In the genomic region with DNA sequence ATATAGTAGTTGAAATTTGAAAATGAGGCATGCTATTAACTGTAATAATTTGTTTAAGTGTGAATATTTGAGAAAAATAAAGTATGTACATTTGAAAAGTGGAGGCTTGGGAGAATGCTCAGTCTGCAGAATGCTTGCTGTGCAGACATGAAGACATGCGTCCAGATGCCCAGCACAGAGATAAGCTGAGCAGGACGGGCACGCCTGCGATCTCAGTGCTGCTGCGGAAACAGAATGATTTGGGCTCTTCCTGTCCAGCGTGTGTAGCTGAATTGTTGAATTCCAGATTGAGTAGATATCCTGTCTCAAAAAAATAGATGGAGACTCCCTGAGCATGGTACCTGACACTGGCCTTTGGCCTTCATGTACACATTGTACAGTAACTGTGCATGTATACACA, we compare ENCODE assay signal across 21 mouse cellular contexts. TPM values are rescaled to one million over a fixed set of nuclear protein-coding genes. Genes with fewer than 3 reads are reported as not detected.
DNase-seq lines count a peak whose midpoint lies in the region; ATAC-seq and TF ChIP-seq lines count a peak whose summit lies in the region.
"Had no signal": no experiment of that assay in that cellular context is flagged by ENCODE, and none has a peak within 500 bp of the region (broad histone marks: within the 10 kb centered on the region; RNA-seq: fewer than 3 reads in every experiment).

No protein-coding gene starts in this region.

- H3K4me2 ChIP-seq in lung, embryonic 14.5 days = no peak overlapping the region
- H3K4me2 ChIP-seq in midbrain, embryonic 11.5 days = no peak overlapping the region
- H3K4me2 ChIP-seq in midbrain, embryonic 13.5 days (replicated peaks) = no peak overlapping the region
- H3K4me2 ChIP-seq: embryonic facial prominence, embryonic 12.5 days; forebrain, embryonic 13.5 days; forebrain, embryonic 15.5 days had no signal

- H3K4me3 ChIP-seq in kidney, adult 2 months (ENCODE audit: insufficient read depth, low read depth, low read length) = no peak overlapping the region
- H3K4me3 ChIP-seq in lung, embryonic 14.5 days (ENCODE audit: low read depth, low read length) = no peak overlapping the region
- H3K4me3 ChIP-seq in midbrain, embryonic 11.5 days (ENCODE audit: low read depth, low read length) = no peak overlapping the region
- H3K4me3 ChIP-seq in midbrain, embryonic 13.5 days (replicated peaks) = no peak overlapping the region
- H3K4me3 ChIP-seq: embryonic facial prominence, embryonic 10.5 days; embryonic facial prominence, embryonic 12.5 days; forebrain, embryonic 13.5 days; forebrain, embryonic 15.5 days had no signal

- H3K36me3 ChIP-seq in kidney, adult 2 months (ENCODE audit: control insufficient read depth, insufficient read depth, low read length) = no peaks in the 10 kb centered on the region; the same call in none of the 2 replicates
- peaks cover 10% of the 10 kb centered on the region; the same call in 1 of the 2 replicates for H3K36me3 ChIP-seq in lung, embryonic 14.5 days (ENCODE audit: insufficient read depth)
- no peaks in the 10 kb centered on the region; the same call in 1 of the 2 replicates for H3K36me3 ChIP-seq in midbrain, embryonic 11.5 days (ENCODE audit: control insufficient read depth, insufficient read depth, low read length)
- H3K36me3 ChIP-seq in midbrain, embryonic 13.5 days = peaks cover 12% of the 10 kb centered on the region; the same call in 1 of the 2 replicates
- H3K36me3 ChIP-seq: forebrain, embryonic 15.5 days had no signal

- no peaks in the 10 kb centered on the region for H3K9me3 ChIP-seq in lung, embryonic 14.5 days (ENCODE audit: low read depth, low read length)
- no peaks in the 10 kb centered on the region for H3K9me3 ChIP-seq in midbrain, embryonic 11.5 days (ENCODE audit: control insufficient read depth, low read length)
- H3K9me3 ChIP-seq in midbrain, embryonic 13.5 days = no peaks in the 10 kb centered on the region
- H3K9me3 ChIP-seq: embryonic facial prominence, embryonic 10.5 days; embryonic facial prominence, embryonic 12.5 days; forebrain, embryonic 13.5 days; forebrain, embryonic 15.5 days had no signal

- TF ChIP-seq CTCF in kidney, adult 2 months (conservative IDR thresholded peaks at IDR 0.05; ENCODE audit: insufficient read depth, insufficient read length, low read depth, low read length) = no peak
- TF ChIP-seq CTCF in lung, embryonic 14.5 days (IDR thresholded peaks at IDR 0.05; ENCODE audit: low read depth) = no peak

- DNase-seq in kidney, adult 2 months = peak; percentile 34
- DNase-seq in kidney, adult 18-20 months = no peak
- DNase-seq in lung, embryonic 14.5 days = peak; percentile 15
- no peak for DNase-seq in lung, postnatal 14 days
- DNase-seq in midbrain, embryonic 11.5 days (ENCODE audit: low spot score, missing footprints) = peak; percentile 41
- DNase-seq: adrenal gland, adult 8-10 months; adrenal gland, postnatal 14 days; adrenal gland, postnatal 36 days; cerebellum, adult 11-12 months; cerebellum, adult 2 months; cerebellum, adult 9-10 months; cerebellum, postnatal 10 days; cerebellum, postnatal 25 days had no signal

- WGBS in kidney, adult 2 months = 81% methylated on average over 6 of the region's 6 CpGs
- WGBS in lung, embryonic 14.5 days = 83% methylated on average over 6 of the region's 6 CpGs
- WGBS in midbrain, embryonic 11.5 days = 89% methylated on average over 6 of the region's 6 CpGs
- WGBS in midbrain, embryonic 13.5 days = 93% methylated on average over 6 of the region's 6 CpGs

- no peak overlapping the region for H3K9ac ChIP-seq in lung, embryonic 14.5 days
- H3K9ac ChIP-seq in midbrain, embryonic 11.5 days (ENCODE audit: low read length) = no peak overlapping the region
- no peak overlapping the region for H3K9ac ChIP-seq in midbrain, embryonic 13.5 days (replicated peaks)
- H3K9ac ChIP-seq: embryonic facial prominence, embryonic 12.5 days; forebrain, embryonic 13.5 days; forebrain, embryonic 15.5 days had no signal

- H3K27me3 ChIP-seq in kidney, adult 2 months (replicated peaks; ENCODE audit: control insufficient read depth, insufficient read depth, low read length) = no peaks in the 10 kb centered on the region
- no peaks in the 10 kb centered on the region for H3K27me3 ChIP-seq in lung, embryonic 14.5 days (ENCODE audit: insufficient read depth, low read length)
- H3K27me3 ChIP-seq in midbrain, embryonic 11.5 days (ENCODE audit: control insufficient read depth, insufficient read depth, low read length) = no peaks in the 10 kb centered on the region
- H3K27me3 ChIP-seq in midbrain, embryonic 13.5 days = no peaks in the 10 kb centered on the region
- H3K27me3 ChIP-seq: embryonic facial prominence, embryonic 12.5 days; forebrain, embryonic 13.5 days; forebrain, embryonic 15.5 days; Patski had no signal

- no peaks in the 10 kb centered on the region for H3K4me1 ChIP-seq in kidney, adult 2 months (ENCODE audit: control insufficient read depth, insufficient read depth, low read length)
- no peaks in the 10 kb centered on the region for H3K4me1 ChIP-seq in lung, embryonic 14.5 days (ENCODE audit: insufficient read depth)
- no peaks in the 10 kb centered on the region for H3K4me1 ChIP-seq in midbrain, embryonic 11.5 days (ENCODE audit: control insufficient read depth, insufficient read depth, low read length)
- H3K4me1 ChIP-seq in midbrain, embryonic 13.5 days (replicated peaks) = no peaks in the 10 kb centered on the region
- H3K4me1 ChIP-seq: embryonic facial prominence, embryonic 10.5 days; embryonic facial prominence, embryonic 12.5 days; forebrain, embryonic 13.5 days; forebrain, embryonic 15.5 days had no signal

- no peak overlapping the region for H3K27ac ChIP-seq in kidney, adult 2 months (ENCODE audit: insufficient read depth, low read depth, low read length)
- no peak overlapping the region for H3K27ac ChIP-seq in lung, embryonic 14.5 days (ENCODE audit: low read depth)
- H3K27ac ChIP-seq in midbrain, embryonic 11.5 days (ENCODE audit: low read depth, low read length) = no peak overlapping the region
- H3K27ac ChIP-seq in midbrain, embryonic 13.5 days = no peak overlapping the region
- H3K27ac ChIP-seq: embryonic facial prominence, embryonic 10.5 days; embryonic facial prominence, embryonic 12.5 days; forebrain, embryonic 13.5 days; forebrain, embryonic 15.5 days had no signal

- TF ChIP-seq POLR2A in kidney, adult 2 months (IDR thresholded peaks at IDR 0.05; ENCODE audit: low read depth, low read length) = no peak

- ATAC-seq in lung, embryonic 14.5 days (ENCODE audit: insufficient read depth) = no peak
- no peak for ATAC-seq in midbrain, embryonic 11.5 days (ENCODE audit: low FRiP score)
- no peak for ATAC-seq in midbrain, embryonic 13.5 days
- no peak for ATAC-seq in monocyte, adult 5-6 weeks (replicated peaks; ENCODE audit: insufficient number of reproducible peaks, low FRiP score, low TSS enrichment, poor library complexity, severe bottlenecking)
- ATAC-seq: activated CD4-positive, CD25-positive, alpha-beta regulatory T cell, adult 4 months; forebrain, embryonic 13.5 days; forebrain, embryonic 15.5 days; Patski had no signal

RNA-seq across cellular contexts. Expression of a gene that starts 58.0 kb away (rescaled TPM):
- polyA plus RNA-seq in kidney, adult 2 months (2012; rRNA removed) = 10.3 and 14.7 TPM in 2 replicates
- 28.2 and 30.8 TPM in 2 replicates for polyA plus RNA-seq in lung, embryonic 14.5 days (2014; fragmentation: Nextera tagmentation; extraction: Ambion mirVana)
- polyA plus RNA-seq in midbrain, embryonic 11.5 days (2014; fragmentation: Nextera tagmentation; extraction: Ambion mirVana) = 23.1 and 24.0 TPM in 2 replicates
- polyA plus RNA-seq in midbrain, embryonic 13.5 days (2015; fragmentation: Nextera tagmentation; extraction: Ambion mirVana) = 17.8 and 20.3 TPM in 2 replicates
- total RNA-seq in monocyte, adult 5-6 weeks (2017) = 49.7 to 63.6 TPM (median 59.8 TPM) in 3 replicates

Comparison
In these comparisons a context has a peak if more than half of its experiments do, and no peak if none do; other contexts are left out.
1. DNase-seq: peak in kidney, adult 2 months (single experiment), lung, embryonic 14.5 days (single experiment) and midbrain, embryonic 11.5 days (single experiment); none in kidney, adult 18-20 months (single experiment) and lung, postnatal 14 days (single experiment).